Mouse (Mus musculus) CH12.LX (cell line): ENCODE results near the gene Opcml. TPM values are rescaled to one million over a fixed set of nuclear protein-coding genes. Genes with fewer than 3 reads are reported as not detected.

ENCODE experiments used
- DNase-seq: peaks from one replicate; pipeline ENCODE4 v3.0.0-alpha.2; 2013; ENCODE audit errors: extremely low read depth
- H3K27ac ChIP-seq: 2 replicates; pipeline ENCODE4 v1.5.1; 2012; ENCODE audit warnings: low read depth, mild to moderate bottlenecking, control low read depth, moderate library complexity; ENCODE audit not compliant: insufficient read depth
- H3K27me3 ChIP-seq: replicated peaks from 2 replicates; pipeline ENCODE3; 2012; ENCODE audit warnings: inconsistent platforms
- H3K36me3 ChIP-seq, 2 experiments: replicated peaks in 1 of 2; 2 replicates each; pipeline versions ENCODE3 to v1.6.1; 2012; ENCODE audit warnings: inconsistent platforms in 1 of 2, low read length in 1 of 2, mild to moderate bottlenecking in 1 of 2, mixed read lengths in 1 of 2, moderate library complexity in 1 of 2; ENCODE audit not compliant: control insufficient read depth in 1 of 2, insufficient read depth in 1 of 2
- H3K4me1 ChIP-seq, 2 experiments: 2 replicates each; pipeline ENCODE4 v1.6.1; 2012; ENCODE audit warnings: inconsistent platforms in 1 of 2, moderate library complexity in 1 of 2; ENCODE audit not compliant: insufficient read depth in 2 of 2, control insufficient read depth in 1 of 2
- H3K4me2 ChIP-seq: 2 replicates; pipeline ENCODE4 v1.6.1; 2012; ENCODE audit warnings: low read depth, mild to moderate bottlenecking, control low read depth; ENCODE audit not compliant: poor library complexity, insufficient read depth, severe bottlenecking
- H3K4me3 ChIP-seq, 3 experiments: fragments of 150-350 bp in 1 of 3; sonication (generic) in 1 of 3; replicated peaks in 1 of 3; 2 replicates each; pipeline versions ENCODE3 to v1.5.1; 2011 to 2012; ENCODE audit warnings: low read depth in 2 of 3, low read length in 2 of 3, mild to moderate bottlenecking in 2 of 3, moderate library complexity in 2 of 3, control low read depth in 1 of 3, improper control_type of control experiment in 1 of 3, inconsistent platforms in 1 of 3, mixed read lengths in 1 of 3; ENCODE audit not compliant: poor library complexity in 1 of 3
- H3K79me2 ChIP-seq: replicated peaks from 2 replicates; pipeline ENCODE4 v1.6.1; 2012; ENCODE audit warnings: mild to moderate bottlenecking, moderate library complexity; ENCODE audit not compliant: control insufficient read depth, poor library complexity, insufficient read depth, severe bottlenecking; ENCODE audit errors: extremely low read depth
- H3K9ac ChIP-seq: 2 replicates; pipeline ENCODE4 v1.6.1; 2012; ENCODE audit warnings: low read depth, mild to moderate bottlenecking, control low read depth, moderate library complexity; ENCODE audit not compliant: insufficient read depth
- H3K9me3 ChIP-seq: replicated peaks from 2 replicates; pipeline ENCODE3; 2012; ENCODE audit warnings: low read length, inconsistent platforms, mixed read lengths
- E2F4 ChIP-seq: IDR thresholded peaks from 2 replicates; pipeline ENCODE4 v1.6.1; 2011; ENCODE audit warnings: low read depth, low read length, improper control_type of control experiment; ENCODE audit not compliant: insufficient replicate concordance
- ELF1 ChIP-seq: IDR thresholded peaks from 2 replicates; pipeline ENCODE4 v1.6.1; 2014; ENCODE audit warnings: low read depth, mild to moderate bottlenecking, inconsistent platforms, low read length, improper control_type of control experiment
- ETS1 ChIP-seq: conservative IDR thresholded peaks from 2 replicates; pipeline ENCODE4 v1.6.1; 2012; ENCODE audit warnings: low read depth, mild to moderate bottlenecking, inconsistent platforms, low read length, improper control_type of control experiment, moderate library complexity
- GABPA ChIP-seq: IDR thresholded peaks from 2 replicates; pipeline ENCODE4 v1.6.1; 2012; ENCODE audit warnings: low read depth, low read length, improper control_type of control experiment, inconsistent platforms; ENCODE audit not compliant: insufficient replicate concordance
- JUND ChIP-seq: conservative IDR thresholded peaks from 2 replicates; pipeline ENCODE4 v1.6.1; 2011; ENCODE audit warnings: low read depth, low read length, improper control_type of control experiment
- KAT2A ChIP-seq: IDR thresholded peaks from 2 replicates; pipeline ENCODE4 v1.6.1; 2012; ENCODE audit warnings: low read length, improper control_type of control experiment, inconsistent platforms; ENCODE audit not compliant: insufficient replicate concordance
- MAFK ChIP-seq: IDR thresholded peaks from 2 replicates; pipeline ENCODE4 v1.6.1; 2011; ENCODE audit warnings: low read length, improper control_type of control experiment; ENCODE audit not compliant: insufficient replicate concordance
- MAX ChIP-seq: IDR thresholded peaks from 2 replicates; pipeline ENCODE4 v1.6.1; 2011; ENCODE audit warnings: low read length, improper control_type of control experiment
- MAZ ChIP-seq: IDR thresholded peaks from 2 replicates; pipeline ENCODE4 v1.6.1; 2012; ENCODE audit warnings: low read depth, mild to moderate bottlenecking, inconsistent platforms, low read length, improper control_type of control experiment, moderate library complexity
- MXI1 ChIP-seq: IDR thresholded peaks from 2 replicates; pipeline ENCODE4 v1.6.1; 2011; ENCODE audit warnings: mild to moderate bottlenecking, low read depth, low read length, improper control_type of control experiment
- MYC ChIP-seq: IDR thresholded peaks from 2 replicates; pipeline ENCODE4 v1.6.1; 2011; ENCODE audit warnings: low read depth, mild to moderate bottlenecking, improper control_type of control experiment, low read length
- NRF1 ChIP-seq: IDR thresholded peaks from 2 replicates; pipeline ENCODE4 v1.6.1; 2014; ENCODE audit warnings: low read depth, mild to moderate bottlenecking, inconsistent platforms, low read length, improper control_type of control experiment, moderate library complexity
- PAX5 ChIP-seq: IDR thresholded peaks from 2 replicates; pipeline ENCODE4 v1.6.1; 2012; ENCODE audit warnings: low read length, inconsistent platforms, mixed read lengths
- POLR2AphosphoS2 ChIP-seq: IDR thresholded peaks from 2 replicates; pipeline ENCODE4 v1.6.1; 2011; ENCODE audit warnings: low read depth, low read length, improper control_type of control experiment
- RAD21 ChIP-seq: IDR thresholded peaks from 2 replicates; pipeline ENCODE4 v1.6.1; 2011; ENCODE audit warnings: low read depth, mild to moderate bottlenecking, low read length, improper control_type of control experiment, moderate library complexity
- RCOR1 ChIP-seq: conservative IDR thresholded peaks from 2 replicates; pipeline ENCODE4 v1.6.1; 2012; ENCODE audit warnings: low read depth, mild to moderate bottlenecking, inconsistent platforms, low read length, improper control_type of control experiment
- SMC3 ChIP-seq: IDR thresholded peaks from 2 replicates; pipeline ENCODE4 v1.6.1; 2011; ENCODE audit warnings: low read depth, low read length, improper control_type of control experiment
- TBP ChIP-seq: conservative IDR thresholded peaks from 2 replicates; pipeline ENCODE4 v1.6.1; 2011; ENCODE audit warnings: low read depth, low read length, improper control_type of control experiment
- TCF12 ChIP-seq: IDR thresholded peaks from 2 replicates; pipeline ENCODE4 v1.6.1; 2014; ENCODE audit warnings: low read depth, mild to moderate bottlenecking, inconsistent platforms, low read length, improper control_type of control experiment
- ZC3H11A ChIP-seq: IDR thresholded peaks from 2 replicates; pipeline ENCODE4 v1.6.1; 2012; ENCODE audit warnings: low read depth, mild to moderate bottlenecking, inconsistent platforms, low read length, improper control_type of control experiment
- ZNF384 ChIP-seq: IDR thresholded peaks from 2 replicates; pipeline ENCODE4 v1.6.1; 2012; ENCODE audit warnings: low read depth, low read length, improper control_type of control experiment, inconsistent platforms
- dilution Hi-C: fragments of 300-500 bp; cut with MboI; formaldehyde crosslinking; loops from 2 replicates; pipeline ENCODE4 v1.14.3; 2020; ENCODE audit warnings: low sequenced_read_pairs; ENCODE audit not compliant: extremely low pct_unique_long_range_greater_than_20kb, extremely low pct_ligation_motif_present
- in situ Hi-C: fragments of 300-500 bp; cut with MboI; formaldehyde crosslinking; loops from 3 replicates; pipeline ENCODE4 v1.14.3; 2019; ENCODE audit warnings: low sequenced_read_pairs, low pct_ligation_motif_present, low pct_unique_long_range_greater_than_20kb, mixed read lengths
- polyA plus RNA-seq: library from polyadenylated mRNA; unstranded; fragments of >175 nt; gene quantifications from 2 replicates; pipeline ENCODE4 v1.2.1, GENCODE M21; 2012; ENCODE audit warnings: low read depth; ENCODE audit not compliant: insufficient read length
- total RNA-seq, 2 experiments: library from RNA; depleted of rRNA; stranded (reverse); fragments of 300-350 nt in 1 of 2; fragments of >200 nt in 1 of 2; gene quantifications; 2 replicates each; pipeline ENCODE4 v1.2.3; 2012 to 2014

Gene Opcml
- total and polyA plus RNA-seq, 3 experiments, result 0.34 to 0.60 TPM; not detected in 1

- in situ Hi-C loops (no loop called here), dilution Hi-C loops (no loop called here)
- Histone ChIP-seq H3K27me3 (peaks cover 12% of the 10 kb centered on the region), H3K4me2 (no peak overlapping the region), H3K36me3 (no peaks in the 10 kb centered on the region), H3K9ac (no peak overlapping the region), H3K4me3 (no peak overlapping the region), H3K9me3 (peaks cover 7% of the 10 kb centered on the region), H3K79me2 (no peaks in the 10 kb centered on the region; the same call in 1 of the 2 replicates), H3K27ac (no peak overlapping the region), H3K4me1 (no peaks in the 10 kb centered on the region)
- no peak for DNase-seq
- TF ChIP-seq E2F4, result no peak
- no peak for TF ChIP-seq PAX5
- TF ChIP-seq ELF1, result no peak
- TF ChIP-seq ZNF384, result no peak
- TF ChIP-seq MXI1, result no peak
- no peak for TF ChIP-seq JUND
- TF ChIP-seq ZC3H11A, result no peak
- no peak for TF ChIP-seq RAD21
- TF ChIP-seq NRF1, result no peak
- no peak for TF ChIP-seq MAX
- TF ChIP-seq GABPA, result no peak
- no peak for TF ChIP-seq MAFK
- TF ChIP-seq MAZ, result no peak
Measured at GRCm38 (mm10) chr9:27792226-27792625, 1.7 kb downstream of the Opcml start.

GRCm38 (mm10) chr9:27792994-27793393 lies 2.4 kb downstream of the Opcml start:
- no peak overlapping the region for H3K4me2 ChIP-seq
- dilution Hi-C loops, result no loop called here
- TF ChIP-seq KAT2A, result no peak
- no peak for TF ChIP-seq GABPA
- TF ChIP-seq ZC3H11A, result no peak
- TF ChIP-seq MAFK, result no peak
- no peak for TF ChIP-seq ETS1
- no peak for TF ChIP-seq POLR2AphosphoS2
- TF ChIP-seq PAX5, result no peak
- no peak for TF ChIP-seq SMC3
- no peak for TF ChIP-seq MYC
- no peak for TF ChIP-seq TCF12
- no peak for TF ChIP-seq MXI1
- no peak for TF ChIP-seq RCOR1
- no peak for TF ChIP-seq TBP
- TF ChIP-seq, all 38 proteins: peak for 0

More at GRCm38 (mm10) chr9:27792994-27793393, 2.4 kb downstream of the Opcml start:
- no peak overlapping the region for H3K4me3 ChIP-seq
- H3K9me3 ChIP-seq, result peaks cover 7% of the 10 kb centered on the region
- H3K4me1 ChIP-seq, result no peaks in the 10 kb centered on the region
- no peaks in the 10 kb centered on the region for H3K36me3 ChIP-seq
- in situ Hi-C loops, result no loop called here
- H3K79me2 ChIP-seq, result no peaks in the 10 kb centered on the region; the same call in 1 of the 2 replicates
- DNase-seq, result no peak
- H3K9ac ChIP-seq, result no peak overlapping the region
- H3K27me3 ChIP-seq, result peaks cover 12% of the 10 kb centered on the region
- H3K27ac ChIP-seq, result no peak overlapping the region
